Mouse (Mus musculus): ENCODE measurements around the gene Gm4724. TPM values are rescaled to one million over a fixed set of nuclear protein-coding genes. Genes with fewer than 3 reads are reported as not detected.

Gene Gm4724
- 2.0 and 4.0 TPM in 2 replicates for polyA plus RNA-seq (2012; rRNA removed)

GRCm38 (mm10) chr2:175435707-175436106 is at the start of gene Gm4724:
Gene Gm4724, minus strand, starts transcription at chr2:175435807.

GRCm38 (mm10) chr2:175469685-175470084 is 34.1 kb upstream of the Gm4724 start, which contains the start of gene Zfp965:
Gene Zfp965, plus strand, starts transcription at chr2:175469985.

Other genes with a start within 250 kb of the Gm4724 start
- 2.8 and 4.0 TPM in 2 replicates for gene Gm14391, start 228.9 kb downstream of the Gm4724 start, polyA plus RNA-seq (2012; rRNA removed)
- not detected in 2 replicates for gene Gm14440, start 160.7 kb downstream of the Gm4724 start, polyA plus RNA-seq (2012; rRNA removed)
- gene Gm4631, start 97.6 kb downstream of the Gm4724 start, polyA plus RNA-seq (2012; rRNA removed): 0.61 and 0.86 TPM in 2 replicates
- gene Zfp968, start 63.4 kb downstream of the Gm4724 start, polyA plus RNA-seq (2012; rRNA removed): 0.96 and 1.3 TPM in 2 replicates
- 0.38 TPM in 1 of 2 replicates, not detected in the other for gene Zfp965, start 34.2 kb upstream of the Gm4724 start, polyA plus RNA-seq (2012; rRNA removed)
- not detected in 2 replicates for gene Gm11007, start 208.2 kb upstream of the Gm4724 start, polyA plus RNA-seq (2012; rRNA removed)